7 mouse cellular contexts compared by ENCODE assay signal in genomic region chr8:69890813-69891241, GRCm38 (mm10). TPM values are rescaled to one million over a fixed set of nuclear protein-coding genes. Genes with fewer than 3 reads are reported as not detected.
A peak's percentile ranks its signal among the peaks of the same experiment; 100 is the strongest.
DNase-seq lines count a peak whose midpoint lies in the region; ATAC-seq and TF ChIP-seq lines count a peak whose summit lies in the region.

No protein-coding gene starts in this region.

- peaks cover 25% of the 10 kb centered on the region for H3K27me3 ChIP-seq in liver, adult 2 months (ENCODE audit: control insufficient read depth, insufficient read depth, low read length)
- H3K27me3 ChIP-seq in liver, embryonic 12.5 days (replicated peaks), result peaks cover 58% of the 10 kb centered on the region
- peaks cover 37% of the 10 kb centered on the region for H3K27me3 ChIP-seq in forebrain, postnatal 0 days (ENCODE audit: insufficient read depth, low read length)
- peaks cover 44% of the 10 kb centered on the region for H3K27me3 ChIP-seq in midbrain, postnatal 0 days (ENCODE audit: insufficient read depth, low read length)

- no peaks in the 10 kb centered on the region for H3K9me3 ChIP-seq in liver, embryonic 12.5 days (replicated peaks)
- H3K9me3 ChIP-seq in forebrain, postnatal 0 days (ENCODE audit: low read length), result no peaks in the 10 kb centered on the region
- H3K9me3 ChIP-seq in midbrain, postnatal 0 days (ENCODE audit: low read length), result no peaks in the 10 kb centered on the region

- H3K36me3 ChIP-seq in liver, adult 2 months (ENCODE audit: control insufficient read depth, insufficient read depth, low read length), result no peaks in the 10 kb centered on the region; the same call in 1 of the 2 replicates
- peaks cover 37% of the 10 kb centered on the region for H3K36me3 ChIP-seq in liver, embryonic 12.5 days
- peaks cover 15% of the 10 kb centered on the region for H3K36me3 ChIP-seq in forebrain, postnatal 0 days (ENCODE audit: insufficient read depth)
- H3K36me3 ChIP-seq in midbrain, postnatal 0 days (ENCODE audit: insufficient read depth, low read length), result no peaks in the 10 kb centered on the region

- DNase-seq in liver, adult 2 months (ENCODE audit: extremely low read depth, low read depth, low spot score), result no peak
- DNase-seq in brain, adult 2 months (ENCODE audit: low read depth, low spot score), result peak; percentile 77
- peak; percentile 82 for DNase-seq in forebrain, postnatal 0 days
- peak; percentile 49 to 67 for DNase-seq in left cerebral cortex, postnatal 10 days (ENCODE audit: extremely low spot score in 1 of 2, low spot score in 2 of 2)
- peak; percentile 70 for DNase-seq in midbrain, postnatal 0 days (ENCODE audit: low spot score)

- H3K4me3 ChIP-seq in liver, adult 2 months (ENCODE audit: insufficient read depth, low read depth, low read length), result no peak overlapping the region
- no peak overlapping the region for H3K4me3 ChIP-seq in liver, embryonic 12.5 days
- H3K4me3 ChIP-seq in forebrain, postnatal 0 days (ENCODE audit: low read depth, low read length), result no peak overlapping the region
- no peak overlapping the region for H3K4me3 ChIP-seq in midbrain, postnatal 0 days (ENCODE audit: low read depth, low read length)

- peaks cover 7% of the 10 kb centered on the region for H3K4me1 ChIP-seq in liver, adult 2 months (ENCODE audit: control insufficient read depth, insufficient read depth, low read length)
- peaks cover 36% of the 10 kb centered on the region for H3K4me1 ChIP-seq in liver, embryonic 12.5 days
- no peaks in the 10 kb centered on the region for H3K4me1 ChIP-seq in forebrain, postnatal 0 days (ENCODE audit: insufficient read depth)
- H3K4me1 ChIP-seq in midbrain, postnatal 0 days (ENCODE audit: insufficient read depth, low read length), result peaks cover 9% of the 10 kb centered on the region; the same call in 1 of the 2 replicates

- 58% methylated on average over 19 of the region's 19 CpGs for WGBS in liver, adult 2 months
- 45% methylated on average over 19 of the region's 19 CpGs for WGBS in liver, embryonic 12.5 days (ENCODE audit: insufficient replicate concordance)
- WGBS in forebrain, postnatal 0 days, result 38% methylated on average over 19 of the region's 19 CpGs
- 31% methylated on average over 19 of the region's 19 CpGs for WGBS in midbrain, postnatal 0 days

- H3K79me2 ChIP-seq in liver, adult 2 months (ENCODE audit: control insufficient read depth, insufficient read depth, low read length), result 0 out of 2 replicates have a peak, but pooled peaks cover 2% of the 10 kb centered on the region

- intact Hi-C loops in left cerebral cortex, postnatal 10 days (cut with DNase I), result no loop called here

- no peak for TF ChIP-seq POLR2A in liver, adult 2 months (IDR thresholded peaks at IDR 0.05; ENCODE audit: extremely low read depth, insufficient read depth, low read length)

- H3K9ac ChIP-seq in liver, adult 2 months (ENCODE audit: low read depth, low read length), result no peak overlapping the region
- H3K9ac ChIP-seq in liver, embryonic 12.5 days, result no peak overlapping the region
- no peak overlapping the region for H3K9ac ChIP-seq in forebrain, postnatal 0 days
- 0 out of 2 replicates have a peak overlapping the region, but pooled peaks have one; percentile 13 for H3K9ac ChIP-seq in midbrain, postnatal 0 days (replicated peaks; ENCODE audit: low read length, poor library complexity, severe bottlenecking)

- peak; percentile 69 for TF ChIP-seq CTCF in liver, adult 2 months (IDR thresholded peaks at IDR 0.05; ENCODE audit: low read depth, low read length)
- TF ChIP-seq CTCF in forebrain, postnatal 0 days (IDR thresholded peaks at IDR 0.05; ENCODE audit: low read depth), result peak; percentile 92
- TF ChIP-seq CTCF in midbrain, postnatal 0 days (IDR thresholded peaks at IDR 0.05), result peak; percentile 87

- ATAC-seq in liver, embryonic 12.5 days, result no peak
- peak; percentile 47 for ATAC-seq in forebrain, postnatal 0 days
- ATAC-seq in midbrain, postnatal 0 days (ENCODE audit: low FRiP score), result no peak
- no peak for ATAC-seq in monocyte, adult 5-6 weeks (replicated peaks; ENCODE audit: insufficient number of reproducible peaks, low FRiP score, low TSS enrichment, poor library complexity, severe bottlenecking)

- H3K27ac ChIP-seq in liver, adult 2 months (replicated peaks; ENCODE audit: insufficient read depth, low read depth, low read length), result no peak overlapping the region
- no peak overlapping the region for H3K27ac ChIP-seq in liver, embryonic 12.5 days
- no peak overlapping the region for H3K27ac ChIP-seq in forebrain, postnatal 0 days (ENCODE audit: low read depth, low read length)
- H3K27ac ChIP-seq in midbrain, postnatal 0 days (ENCODE audit: low read depth, low read length), result no peak overlapping the region

- no peak overlapping the region for H3K4me2 ChIP-seq in liver, embryonic 12.5 days
- peak overlapping the region; percentile 11 for H3K4me2 ChIP-seq in forebrain, postnatal 0 days (ENCODE audit: low read depth)
- H3K4me2 ChIP-seq in midbrain, postnatal 0 days (ENCODE audit: low read depth, low read length, poor library complexity, severe bottlenecking), result 0 out of 2 replicates have a peak overlapping the region, but pooled peaks have one; percentile 20

RNA-seq across cellular contexts. Expression of gene Cilp2, which starts 3.3 kb away (rescaled TPM):
- under 0.01 TPM in 1 of 2 replicates, not detected in the other for total RNA-seq in liver, adult 2 months (2014; rRNA removed)
- polyA plus RNA-seq in liver, adult 2 months (2012; rRNA removed), result 0.01 and 0.05 TPM in 2 replicates
- 0.14 and 0.33 TPM in 2 replicates for polyA plus RNA-seq in liver, embryonic 12.5 days (2016; fragmentation: Nextera tagmentation; extraction: Ambion mirVana)
- 13.5 and 13.8 TPM in 2 replicates for total RNA-seq in forebrain, postnatal 0 days (2014; rRNA removed)
- 9.5 and 10.1 TPM in 2 replicates for polyA plus RNA-seq in forebrain, postnatal 0 days (2015; fragmentation: Nextera tagmentation; extraction: Ambion mirVana)
- 1 to 10 TPM; 2.5 to 2.6 TPM for total RNA-seq in left cerebral cortex, postnatal 10 days (2021)
- 12.0 and 14.9 TPM in 2 replicates for total RNA-seq in midbrain, postnatal 0 days (2014; rRNA removed)
- polyA plus RNA-seq in midbrain, postnatal 0 days (2015; fragmentation: Nextera tagmentation; extraction: Ambion mirVana), result 7.5 and 8.0 TPM in 2 replicates
- not detected in 3 replicates for total RNA-seq in monocyte, adult 5-6 weeks (2017)

RNA-seq across cellular contexts. Expression of gene Tssk6, which starts 11.2 kb away (rescaled TPM):
- total RNA-seq in liver, adult 2 months (2014; rRNA removed), result not detected in 2 replicates
- 0.09 TPM in 1 of 2 replicates, not detected in the other for polyA plus RNA-seq in liver, adult 2 months (2012; rRNA removed)
- polyA plus RNA-seq in liver, embryonic 12.5 days (2016; fragmentation: Nextera tagmentation; extraction: Ambion mirVana), result 3.8 and 4.5 TPM in 2 replicates
- total RNA-seq in forebrain, postnatal 0 days (2014; rRNA removed), result 0.95 TPM in 1 of 2 replicates, not detected in the other
- polyA plus RNA-seq in forebrain, postnatal 0 days (2015; fragmentation: Nextera tagmentation; extraction: Ambion mirVana), result 2.9 and 4.1 TPM in 2 replicates
- under 1 TPM; 0.26 to 0.53 TPM for total RNA-seq in left cerebral cortex, postnatal 10 days (2021)
- total RNA-seq in midbrain, postnatal 0 days (2014; rRNA removed), result not detected in 2 replicates
- 4.4 and 4.6 TPM in 2 replicates for polyA plus RNA-seq in midbrain, postnatal 0 days (2015; fragmentation: Nextera tagmentation; extraction: Ambion mirVana)
- total RNA-seq in monocyte, adult 5-6 weeks (2017), result 0.95 to 1.6 TPM (median 1.1 TPM) in 3 replicates

RNA-seq across cellular contexts. Expression of gene Ndufa13, which starts 11.5 kb away (rescaled TPM):
- total RNA-seq in liver, adult 2 months (2014; rRNA removed), result 132 and 141 TPM in 2 replicates
- polyA plus RNA-seq in liver, adult 2 months (2012; rRNA removed), result 206 and 221 TPM in 2 replicates
- polyA plus RNA-seq in liver, embryonic 12.5 days (2016; fragmentation: Nextera tagmentation; extraction: Ambion mirVana), result 121 and 122 TPM in 2 replicates
- 90.7 and 130 TPM in 2 replicates for total RNA-seq in forebrain, postnatal 0 days (2014; rRNA removed)
- polyA plus RNA-seq in forebrain, postnatal 0 days (2015; fragmentation: Nextera tagmentation; extraction: Ambion mirVana), result 209 and 263 TPM in 2 replicates
- total RNA-seq in left cerebral cortex, postnatal 10 days (2021), result 100 to 1,000 TPM; 111 to 119 TPM
- total RNA-seq in midbrain, postnatal 0 days (2014; rRNA removed), result 55.6 and 86.8 TPM in 2 replicates
- 239 and 243 TPM in 2 replicates for polyA plus RNA-seq in midbrain, postnatal 0 days (2015; fragmentation: Nextera tagmentation; extraction: Ambion mirVana)
- 91.2 to 131 TPM (median 108 TPM) in 3 replicates for total RNA-seq in monocyte, adult 5-6 weeks (2017)

RNA-seq across cellular contexts. Expression of gene Yjefn3, which starts 11.7 kb away (rescaled TPM):
- total RNA-seq in liver, adult 2 months (2014; rRNA removed), result 0.20 and 0.83 TPM in 2 replicates
- 1.4 and 2.0 TPM in 2 replicates for polyA plus RNA-seq in liver, adult 2 months (2012; rRNA removed)
- polyA plus RNA-seq in liver, embryonic 12.5 days (2016; fragmentation: Nextera tagmentation; extraction: Ambion mirVana), result 0.74 and 0.86 TPM in 2 replicates
- 8.9 and 15.0 TPM in 2 replicates for total RNA-seq in forebrain, postnatal 0 days (2014; rRNA removed)
- 15.3 and 16.5 TPM in 2 replicates for polyA plus RNA-seq in forebrain, postnatal 0 days (2015; fragmentation: Nextera tagmentation; extraction: Ambion mirVana)
- total RNA-seq in left cerebral cortex, postnatal 10 days (2021), result 10 to 100 TPM; 16.9 to 17.5 TPM
- 7.6 and 8.0 TPM in 2 replicates for total RNA-seq in midbrain, postnatal 0 days (2014; rRNA removed)
- polyA plus RNA-seq in midbrain, postnatal 0 days (2015; fragmentation: Nextera tagmentation; extraction: Ambion mirVana), result 13.4 and 15.4 TPM in 2 replicates
- total RNA-seq in monocyte, adult 5-6 weeks (2017), result not detected in 3 replicates

RNA-seq across cellular contexts. Expression of gene Pbx4, which starts 58.5 kb away (rescaled TPM):
- 0.20 and 0.46 TPM in 2 replicates for total RNA-seq in liver, adult 2 months (2014; rRNA removed)
- polyA plus RNA-seq in liver, adult 2 months (2012; rRNA removed), result 0.65 and 1.7 TPM in 2 replicates
- polyA plus RNA-seq in liver, embryonic 12.5 days (2016; fragmentation: Nextera tagmentation; extraction: Ambion mirVana), result 3.1 and 3.2 TPM in 2 replicates
- total RNA-seq in forebrain, postnatal 0 days (2014; rRNA removed), result 23.3 and 38.8 TPM in 2 replicates
- polyA plus RNA-seq in forebrain, postnatal 0 days (2015; fragmentation: Nextera tagmentation; extraction: Ambion mirVana), result 90.8 and 92.8 TPM in 2 replicates
- total RNA-seq in left cerebral cortex, postnatal 10 days (2021), result 10 to 100 TPM; 20.6 to 25.4 TPM
- 35.7 and 43.9 TPM in 2 replicates for total RNA-seq in midbrain, postnatal 0 days (2014; rRNA removed)
- polyA plus RNA-seq in midbrain, postnatal 0 days (2015; fragmentation: Nextera tagmentation; extraction: Ambion mirVana), result 91.0 and 98.8 TPM in 2 replicates
- total RNA-seq in monocyte, adult 5-6 weeks (2017), result 4.5 to 11.8 TPM (median 9.7 TPM) in 3 replicates
